Mouse (Mus musculus) embryonic fibroblast, embryonic 13.5 days (primary cell): ENCODE data around the gene Tmem30a. TPM values are rescaled to one million over a fixed set of nuclear protein-coding genes. Genes with fewer than 3 reads are reported as not detected.

ENCODE experiments used
- H3K27ac ChIP-seq: 2 replicates; pipeline ENCODE4 v1.5.1; 2012; ENCODE audit warnings: low read length, control low read depth, inconsistent platforms; ENCODE audit not compliant: insufficient read depth
- H3K4me1 ChIP-seq: 2 replicates; pipeline ENCODE4 v1.6.1; 2011; ENCODE audit warnings: low read length; ENCODE audit not compliant: control insufficient read depth, insufficient read depth
- H3K4me3 ChIP-seq: 2 replicates; pipeline ENCODE4 v1.5.1; 2011; ENCODE audit warnings: mild to moderate bottlenecking, control low read depth, low read length; ENCODE audit not compliant: insufficient read depth
- CTCF ChIP-seq: IDR thresholded peaks from 2 replicates; pipeline ENCODE4 v1.5.1; 2011; ENCODE audit warnings: mild to moderate bottlenecking, control low read depth, low read length, moderate library complexity, borderline replicate concordance; ENCODE audit not compliant: insufficient read depth
- POLR2A ChIP-seq: IDR thresholded peaks from 2 replicates; pipeline ENCODE4 v1.6.1; 2011; ENCODE audit warnings: low read depth, mild to moderate bottlenecking, control low read depth, low read length, moderate library complexity
- polyA plus RNA-seq: library from polyadenylated mRNA; stranded (reverse); fragments of >200 nt; gene quantifications from 2 replicates; pipeline ENCODE4 v1.2.4, GENCODE M21; 2011; ENCODE audit warnings: low read depth; ENCODE audit not compliant: missing spikeins, insufficient read length

Gene Tmem30a
- 99.7 and 108 TPM in 2 replicates for polyA plus RNA-seq

GRCm38 (mm10) chr9:79792841-79793835 lies at the start of gene Tmem30a:
Tmem30a (minus strand) TSS chr9:79793507.
- H3K27ac ChIP-seq: peak within 1 kb of the TSS; percentile 44; the same call in 1 of the 2 replicates
- H3K4me3 ChIP-seq: peak within 1 kb of the TSS; percentile 92
- no peak for TF ChIP-seq CTCF
- TF ChIP-seq POLR2A: peak; percentile 89
- H3K4me1 ChIP-seq: peaks cover 4% of the 10 kb centered on the region

DNA sequence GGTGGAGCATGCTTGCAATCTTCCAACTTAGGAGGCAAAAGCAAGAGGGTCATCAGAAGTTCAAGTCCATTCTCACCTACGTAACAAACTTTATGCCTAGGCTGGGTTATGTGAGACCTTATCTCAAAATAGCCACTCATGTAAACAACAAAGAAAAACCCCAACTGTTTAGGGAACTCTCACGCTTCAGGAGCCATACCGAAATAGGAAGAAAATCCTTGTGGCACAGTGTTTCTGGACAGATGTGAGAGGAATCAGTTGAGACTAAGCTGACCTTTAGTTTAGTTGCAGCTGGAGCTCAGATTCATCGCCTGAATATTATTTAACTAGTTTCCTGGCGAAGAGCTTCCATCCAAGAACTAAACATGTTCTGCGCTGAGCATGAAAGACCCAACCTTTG lies 49.3 kb upstream of the Tmem30a start:
- TF ChIP-seq POLR2A: no peak
- TF ChIP-seq CTCF: no peak

GRCm38 (mm10) chr9:79842028-79842427 lies 48.7 kb upstream of the Tmem30a start:
- Histone ChIP-seq H3K4me3 (no peak overlapping the region), H3K4me1 (no peaks in the 10 kb centered on the region), H3K27ac (no peak overlapping the region)
- TF ChIP-seq CTCF: no peak
- TF ChIP-seq POLR2A: no peak

More for the DNA sequence above, 49.3 kb upstream of the Tmem30a start:
- Histone ChIP-seq H3K27ac (no peak overlapping the region), H3K4me3 (no peak overlapping the region), H3K4me1 (no peaks in the 10 kb centered on the region)

DNA sequence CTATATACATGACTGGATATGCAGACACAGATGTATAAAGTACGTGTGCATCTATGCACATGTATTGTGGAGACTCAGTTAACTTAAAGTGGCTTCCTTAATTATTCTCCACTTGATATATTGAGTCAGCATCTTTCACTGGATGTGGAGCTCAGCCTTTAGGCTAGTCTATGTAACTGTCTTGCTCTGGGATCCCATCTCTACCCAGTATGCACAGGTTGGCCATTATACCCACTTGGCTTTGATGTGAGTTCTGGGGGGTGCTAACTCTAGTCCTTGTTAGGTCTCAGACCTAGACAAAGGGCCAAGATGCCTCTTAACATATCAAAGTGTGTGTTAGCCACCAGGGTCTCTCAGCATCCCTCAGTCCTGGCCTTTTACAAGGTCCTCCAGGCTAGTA lies 38.0 kb upstream of the Tmem30a start:
- no peaks in the 10 kb centered on the region for H3K4me1 ChIP-seq
- TF ChIP-seq CTCF (no peak), POLR2A (no peak)
- no peak overlapping the region for H3K4me3 ChIP-seq
- H3K27ac ChIP-seq: no peak overlapping the region

DNA sequence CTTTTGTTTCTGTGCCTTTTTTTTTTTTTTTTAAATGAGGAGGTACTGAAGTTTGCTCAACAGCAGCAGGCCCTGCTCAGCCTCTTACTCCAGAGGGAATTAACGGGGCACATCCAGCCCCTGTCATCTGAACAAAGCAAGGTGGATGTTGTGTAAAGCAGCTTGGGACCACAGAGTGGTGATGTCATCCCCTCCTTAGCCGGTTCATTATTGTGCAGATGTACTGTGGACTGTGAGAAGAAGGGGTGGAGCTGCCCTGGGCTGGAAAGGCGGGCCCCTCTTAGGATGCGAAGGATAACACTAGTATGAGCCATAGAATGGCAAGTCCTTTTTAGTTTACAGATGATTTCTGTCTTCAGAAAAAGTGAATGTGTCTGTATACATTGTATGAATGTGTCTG lies 37.6 kb upstream of the Tmem30a start:
- no peak overlapping the region for H3K27ac ChIP-seq
- H3K4me1 ChIP-seq: no peaks in the 10 kb centered on the region
- H3K4me3 ChIP-seq: no peak overlapping the region
- TF ChIP-seq POLR2A: no peak
- no peak for TF ChIP-seq CTCF

DNA sequence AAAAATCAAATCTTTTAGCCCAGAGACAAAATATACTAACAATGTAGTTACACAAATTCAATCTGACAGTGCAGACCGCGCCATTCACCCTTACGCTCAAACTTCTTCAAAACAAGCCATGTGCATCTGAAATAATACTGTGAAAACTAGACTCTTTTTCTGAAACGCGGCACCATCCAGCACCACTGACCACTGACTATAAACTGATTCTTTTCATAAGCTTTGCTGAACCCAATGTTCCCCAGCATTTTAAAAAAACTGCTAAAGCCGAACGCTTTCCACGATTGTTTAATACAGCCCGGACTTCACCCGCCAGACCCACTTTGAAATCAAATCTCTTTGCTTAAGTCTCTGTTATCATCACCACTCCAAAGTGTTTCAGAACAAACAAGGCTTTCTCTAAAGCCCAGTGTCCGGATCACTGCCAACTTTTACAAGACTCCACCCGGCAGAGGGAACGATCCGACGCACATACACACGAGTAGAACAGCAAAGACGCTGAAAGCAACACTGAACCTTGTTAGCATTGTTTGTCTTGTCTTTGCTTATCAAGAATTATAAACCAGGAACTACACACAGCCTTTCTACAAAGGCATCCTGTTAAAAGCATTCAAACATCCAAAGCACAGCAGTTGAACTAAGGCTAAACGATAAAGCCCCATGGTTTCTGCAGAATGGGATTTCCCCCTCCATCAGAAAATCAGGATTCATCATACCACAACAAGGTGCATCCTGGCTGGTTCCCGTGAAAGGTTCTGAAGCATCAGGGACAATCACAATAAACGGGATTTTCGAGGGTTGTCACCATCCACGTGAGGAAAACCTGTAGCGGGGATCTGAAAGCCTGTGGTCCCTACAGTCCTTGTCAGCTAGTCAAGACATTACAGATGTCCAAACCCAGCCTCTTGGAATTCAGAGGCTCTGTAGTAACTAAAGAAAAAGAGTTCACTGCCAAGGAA lies 36.8 kb upstream of the Tmem30a start:
- Histone ChIP-seq H3K4me1 (no peaks in the 10 kb centered on the region), H3K27ac (no peak overlapping the region), H3K4me3 (no peak overlapping the region)
- no peak for TF ChIP-seq CTCF
- no peak for TF ChIP-seq POLR2A

DNA sequence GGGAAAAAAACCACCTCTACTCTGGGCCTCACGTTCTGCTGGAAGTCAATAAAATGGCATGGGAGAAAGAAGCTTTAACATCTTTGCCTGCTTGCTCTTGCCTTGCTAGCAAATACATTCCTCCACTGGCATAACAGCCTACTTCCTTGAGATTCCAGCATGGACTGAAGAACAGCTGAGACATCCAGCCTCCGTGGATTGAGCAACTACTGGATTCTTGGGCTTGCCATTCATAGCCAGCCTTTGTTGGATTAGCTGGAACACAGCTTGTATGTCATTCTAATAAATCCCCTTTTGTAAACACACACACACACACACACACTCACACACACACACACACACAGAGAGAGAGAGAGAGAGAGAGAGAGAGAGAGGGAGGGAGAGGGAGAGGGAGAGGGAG lies 33.8 kb upstream of the Tmem30a start:
- no peak for TF ChIP-seq CTCF
- no peak for TF ChIP-seq POLR2A
- Histone ChIP-seq H3K4me1 (no peaks in the 10 kb centered on the region), H3K4me3 (no peak overlapping the region), H3K27ac (no peak overlapping the region)

- Histone ChIP-seq H3K4me1 (no peaks in the 10 kb centered on the region), H3K4me3 (no peak overlapping the region), H3K27ac (no peak overlapping the region)
- no peak for TF ChIP-seq CTCF
- no peak for TF ChIP-seq POLR2A
Measured at GRCm38 (mm10) chr9:79825526-79825925, 32.2 kb upstream of the Tmem30a start.

DNA sequence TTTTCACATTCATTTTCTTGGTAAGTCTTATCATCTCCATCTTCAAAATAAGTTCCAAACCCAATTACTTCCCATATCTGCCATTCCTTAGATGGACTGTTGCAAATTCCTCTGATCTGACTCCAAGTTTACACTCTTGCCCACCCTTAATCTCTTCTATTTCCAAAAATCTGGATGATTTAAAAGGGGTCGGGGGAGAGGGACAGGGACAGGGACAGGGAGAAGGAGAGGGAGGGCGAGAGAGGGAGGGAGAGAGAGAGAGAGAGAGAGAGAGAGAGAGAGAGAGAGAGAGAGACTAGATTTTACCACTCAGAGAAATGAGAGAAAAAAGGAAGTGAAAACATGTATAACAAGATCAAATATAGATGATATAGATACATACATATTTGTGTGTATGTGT lies 30.5 kb upstream of the Tmem30a start:
- no peak overlapping the region for H3K4me3 ChIP-seq
- no peak overlapping the region for H3K27ac ChIP-seq
- H3K4me1 ChIP-seq: no peaks in the 10 kb centered on the region
- TF ChIP-seq POLR2A (no peak), CTCF (no peak)

DNA sequence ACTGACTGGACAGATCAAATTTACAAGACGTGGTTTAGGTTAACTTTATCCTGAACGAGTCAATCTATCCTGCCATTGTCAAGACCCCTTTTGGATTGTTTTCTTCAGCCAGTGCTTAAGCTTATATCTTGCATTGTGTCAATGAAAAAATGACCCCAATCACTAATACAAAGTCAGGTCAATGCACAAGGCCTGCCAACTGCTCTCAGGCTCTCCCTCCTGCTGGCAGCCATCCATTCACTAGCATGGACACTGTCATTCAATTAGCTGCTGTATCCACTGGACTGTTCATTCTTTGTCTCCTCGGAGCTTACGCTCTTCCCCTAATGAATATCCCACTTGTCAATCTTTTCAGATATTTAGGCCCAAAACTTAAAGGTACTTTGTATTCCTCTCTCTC lies 30.1 kb upstream of the Tmem30a start:
- TF ChIP-seq POLR2A: no peak
- no peak for TF ChIP-seq CTCF
- Histone ChIP-seq H3K27ac (no peak overlapping the region), H3K4me1 (no peaks in the 10 kb centered on the region), H3K4me3 (no peak overlapping the region)
